Mouse (Mus musculus) heart, embryonic 10.5 days (tissue): ENCODE measurements around the gene Gcm2. TPM values are rescaled to one million over a fixed set of nuclear protein-coding genes. Genes with fewer than 3 reads are reported as not detected.
A peak's percentile ranks its signal among the peaks of the same experiment; 100 is the strongest.

Experiments used
- DNase-seq: peaks from one replicate; pipeline ENCODE4 v3.0.0-alpha.2; 2017; ENCODE audit warnings: low spot score
- H3K27ac ChIP-seq: fragments of 300-500 bp; sonication (generic); 2 replicates; pipeline ENCODE4 v1.5.1; 2016; ENCODE audit warnings: mild to moderate bottlenecking
- H3K27me3 ChIP-seq: fragments of 300-500 bp; sonication (generic); 2 replicates; pipeline ENCODE4 v1.6.1; 2016; ENCODE audit warnings: mild to moderate bottlenecking; ENCODE audit not compliant: poor library complexity, insufficient read depth, severe bottlenecking
- H3K36me3 ChIP-seq: fragments of 300-500 bp; sonication (generic); 2 replicates; pipeline ENCODE4 v1.6.1; 2016; ENCODE audit warnings: mild to moderate bottlenecking, moderate library complexity
- H3K4me1 ChIP-seq: fragments of 300-500 bp; sonication (generic); 2 replicates; pipeline ENCODE4 v1.6.1; 2016; ENCODE audit warnings: mild to moderate bottlenecking
- H3K4me3 ChIP-seq: fragments of 300-500 bp; sonication (generic); 2 replicates; pipeline ENCODE4 v1.5.1; 2016; ENCODE audit warnings: mild to moderate bottlenecking, moderate library complexity
- H3K9me3 ChIP-seq: fragments of 300-500 bp; sonication (generic); 2 replicates; pipeline ENCODE4 v1.6.1; 2016; ENCODE audit warnings: mild to moderate bottlenecking, moderate library complexity
- WGBS: fragments of 180-500 bp; shearing (Covaris S2); methylation state at CpG from one replicate; pipeline ENCODE4 v1.1.7; 2016; 5-methylcytosine and 5-hydroxymethylcytosine counted together
- polyA plus RNA-seq: library from polyadenylated mRNA; unstranded; fragments of >200 nt; fragmentation: Nextera tagmentation; extraction: Ambion mirVana; gene quantifications from 2 replicates; pipeline ENCODE4 v1.2.1, GENCODE M21; 2016

Gcm2 gene
- polyA plus RNA-seq, 1 experiment from 2014 or later = 0.06 TPM

- Histone ChIP-seq H3K27ac (0 out of 2 replicates have a peak overlapping the region, but pooled peaks have one; percentile 3), H3K27me3 (no peaks in the 10 kb centered on the region), H3K4me3 (no peak overlapping the region), H3K36me3 (no peaks in the 10 kb centered on the region), H3K4me1 (no peaks in the 10 kb centered on the region), H3K9me3 (no peaks in the 10 kb centered on the region)
- 74% methylated on average over 12 of the region's 12 CpGs for WGBS
- peak; percentile 79 for DNase-seq
Measured at GRCm38 (mm10) chr13:41103841-41104525, 6.9 kb downstream of the Gcm2 start.

GRCm38 (mm10) chr13:41100031-41100430 is 10.8 kb downstream of the Gcm2 start:
- no peaks in the 10 kb centered on the region for H3K36me3 ChIP-seq
- no peak overlapping the region for H3K4me3 ChIP-seq
- no peaks in the 10 kb centered on the region for H3K27me3 ChIP-seq
- H3K9me3 ChIP-seq = no peaks in the 10 kb centered on the region
- DNase-seq = peak; percentile 68
- H3K27ac ChIP-seq = no peak overlapping the region
- 91% methylated on average over 2 of the region's 2 CpGs for WGBS
- H3K4me1 ChIP-seq = 0 out of 2 replicates have a peak, but pooled peaks cover 9% of the 10 kb centered on the region

- no peaks in the 10 kb centered on the region for H3K27me3 ChIP-seq
- H3K9me3 ChIP-seq = no peaks in the 10 kb centered on the region
- 45% methylated on average over 15 of the region's 15 CpGs for WGBS
- no peak overlapping the region for H3K27ac ChIP-seq
- peak; percentile 78 for DNase-seq
- 0 out of 2 replicates have a peak, but pooled peaks cover 9% of the 10 kb centered on the region for H3K4me1 ChIP-seq
- no peaks in the 10 kb centered on the region for H3K36me3 ChIP-seq
- H3K4me3 ChIP-seq = no peak overlapping the region
Measured at GRCm38 (mm10) chr13:41098325-41098724, 12.5 kb downstream of the Gcm2 start.

GRCm38 (mm10) chr13:41097324-41098058 is 13.3 kb downstream of the Gcm2 start:
- Histone ChIP-seq H3K4me1 (0 out of 2 replicates have a peak, but pooled peaks cover 9% of the 10 kb centered on the region), H3K36me3 (no peaks in the 10 kb centered on the region), H3K9me3 (no peaks in the 10 kb centered on the region), H3K27ac (no peak overlapping the region), H3K4me3 (peak overlapping the region; percentile 19), H3K27me3 (no peaks in the 10 kb centered on the region)
- 34% methylated on average over 16 of the region's 16 CpGs for WGBS
- peak; percentile 66 for DNase-seq

GRCm38 (mm10) chr13:41094160-41094559 is 16.7 kb downstream of the Gcm2 start:
- Histone ChIP-seq H3K36me3 (no peaks in the 10 kb centered on the region), H3K4me1 (peaks cover 14% of the 10 kb centered on the region; the same call in 1 of the 2 replicates), H3K27ac (no peak overlapping the region), H3K27me3 (no peaks in the 10 kb centered on the region), H3K9me3 (no peaks in the 10 kb centered on the region), H3K4me3 (no peak overlapping the region)
- WGBS = 82% methylated on average over 10 of the region's 10 CpGs
- peak; percentile 46 for DNase-seq

GRCm38 (mm10) chr13:41091271-41091670 is 19.6 kb downstream of the Gcm2 start:
- Histone ChIP-seq H3K9me3 (no peaks in the 10 kb centered on the region), H3K27ac (no peak overlapping the region), H3K4me1 (peaks cover 5% of the 10 kb centered on the region; the same call in 1 of the 2 replicates), H3K36me3 (no peaks in the 10 kb centered on the region), H3K4me3 (no peak overlapping the region), H3K27me3 (no peaks in the 10 kb centered on the region)
- WGBS = 21% methylated on average over 10 of the region's 10 CpGs
- DNase-seq = peak; percentile 66

GRCm38 (mm10) chr13:41088746-41089145 is 22.1 kb downstream of the Gcm2 start:
- peak; percentile 38 for DNase-seq
- no peaks in the 10 kb centered on the region for H3K27me3 ChIP-seq
- H3K27ac ChIP-seq = no peak overlapping the region
- peaks cover 5% of the 10 kb centered on the region; the same call in 1 of the 2 replicates for H3K4me1 ChIP-seq
- H3K36me3 ChIP-seq = no peaks in the 10 kb centered on the region
- H3K9me3 ChIP-seq = no peaks in the 10 kb centered on the region
- no peak overlapping the region for H3K4me3 ChIP-seq

GRCm38 (mm10) chr13:41085140-41085539 is 25.7 kb downstream of the Gcm2 start:
- Histone ChIP-seq H3K9me3 (no peaks in the 10 kb centered on the region), H3K36me3 (no peaks in the 10 kb centered on the region), H3K4me3 (no peak overlapping the region), H3K27ac (no peak overlapping the region), H3K27me3 (peaks cover 19% of the 10 kb centered on the region; the same call in 1 of the 2 replicates), H3K4me1 (no peaks in the 10 kb centered on the region)
- peak; percentile 13 for DNase-seq
- 22% methylated on average over 2 of the region's 2 CpGs for WGBS

GRCm38 (mm10) chr13:41084521-41084920 is 26.3 kb downstream of the Gcm2 start:
- Histone ChIP-seq H3K9me3 (no peaks in the 10 kb centered on the region), H3K4me1 (peaks cover 1% of the 10 kb centered on the region), H3K27me3 (peaks cover 22% of the 10 kb centered on the region; the same call in 1 of the 2 replicates), H3K36me3 (no peaks in the 10 kb centered on the region), H3K27ac (no peak overlapping the region), H3K4me3 (no peak overlapping the region)
- no peak for DNase-seq
- WGBS = 77% methylated on average over 3 of the region's 3 CpGs

- WGBS = 88% methylated on average over 6 of the region's 6 CpGs
- Histone ChIP-seq H3K9me3 (no peaks in the 10 kb centered on the region), H3K27me3 (peaks cover 39% of the 10 kb centered on the region; the same call in 1 of the 2 replicates), H3K27ac (no peak overlapping the region), H3K4me3 (no peak overlapping the region), H3K4me1 (peaks cover 13% of the 10 kb centered on the region), H3K36me3 (no peaks in the 10 kb centered on the region)
- DNase-seq = peak; percentile 42
Measured at GRCm38 (mm10) chr13:41080700-41081099, 30.1 kb downstream of the Gcm2 start.

GRCm38 (mm10) chr13:41079859-41080258 is 31.0 kb downstream of the Gcm2 start:
- Histone ChIP-seq H3K36me3 (no peaks in the 10 kb centered on the region), H3K4me1 (peaks cover 13% of the 10 kb centered on the region), H3K4me3 (peak overlapping the region; percentile 67; the same call in 1 of the 2 replicates), H3K27ac (no peak overlapping the region), H3K9me3 (no peaks in the 10 kb centered on the region), H3K27me3 (peaks cover 39% of the 10 kb centered on the region; the same call in 1 of the 2 replicates)
- WGBS = 59% methylated on average over 5 of the region's 5 CpGs
- peak; percentile 30 for DNase-seq

GRCm38 (mm10) chr13:41079421-41079780 is 31.4 kb downstream of the Gcm2 start, which contains the start of gene Mak:
Mak (minus strand) TSS chr13:41079706.
- Histone ChIP-seq H3K27ac (peak within 1 kb of the TSS; percentile 72), H3K27me3 (peaks cover 39% of the 10 kb centered on the region; the same call in 1 of the 2 replicates)

More at GRCm38 (mm10) chr13:41079421-41079780, 31.4 kb downstream of the Gcm2 start, which contains the start of gene Mak:
- WGBS = 0% methylated on average over 40 of the region's 40 CpGs
- Histone ChIP-seq H3K4me3 (peak within 1 kb of the TSS; percentile 67), H3K4me1 (peaks cover 13% of the 10 kb centered on the region), H3K36me3 (no peaks in the 10 kb centered on the region), H3K9me3 (no peaks in the 10 kb centered on the region)
- DNase-seq = peak; percentile 93
